Mouse (Mus musculus): ENCODE results near the gene Osgepl1.
A peak's percentile ranks its signal among the peaks of the same experiment; 100 is the strongest.
"Not testable (repeated sequence)": the region's sequence is repeated elsewhere in the genome, so short reads cannot be mapped to it uniquely, and the experiment has no call there.

Gene Osgepl1

DNA sequence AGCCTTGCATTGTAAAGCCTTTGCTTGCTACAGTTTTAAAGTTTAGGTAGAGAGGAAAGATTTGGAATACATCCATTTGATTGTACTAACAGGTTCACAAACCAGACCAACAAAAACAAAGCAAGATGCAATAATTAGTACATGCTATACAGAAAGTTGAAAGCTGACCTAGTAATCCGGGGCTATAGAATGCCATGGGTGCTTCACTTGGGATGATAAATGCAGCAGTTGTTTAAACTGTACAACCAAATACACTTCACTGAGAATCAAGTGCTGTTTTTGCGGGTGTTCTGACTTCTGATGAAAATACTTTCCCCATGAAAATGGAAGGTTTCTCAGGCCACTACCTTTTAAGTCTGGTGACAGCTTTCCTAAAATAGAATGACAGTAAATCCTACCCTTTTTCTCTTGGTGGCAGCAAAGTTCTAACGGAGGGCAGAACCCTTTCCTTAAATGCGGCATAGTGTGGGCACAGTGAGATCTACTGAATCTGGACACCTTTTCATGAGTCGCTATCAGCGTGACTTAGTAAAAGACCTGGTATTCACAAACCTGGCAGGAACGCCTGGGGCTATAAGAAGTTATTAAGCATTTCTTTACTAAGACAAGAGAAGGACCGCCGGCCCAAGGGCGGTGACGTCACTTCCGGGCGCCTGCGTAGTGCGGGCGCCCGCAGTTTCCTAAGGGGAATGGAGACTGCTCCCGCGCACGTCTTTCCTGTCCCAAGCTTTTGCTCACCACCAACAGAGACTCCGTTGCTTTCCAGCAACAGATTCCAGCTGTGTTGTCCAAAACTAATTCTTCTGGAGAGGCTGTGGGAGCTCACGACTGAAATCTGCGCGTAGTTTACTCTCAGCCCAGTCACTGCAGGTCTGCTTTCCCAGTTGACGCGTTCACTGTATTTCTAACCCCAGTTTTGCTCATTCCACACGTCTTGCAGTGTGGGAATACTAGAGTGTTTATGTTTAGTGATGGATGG is at the start of gene Osgepl1:
Gene Osgepl1, plus strand, starts transcription at position 636 of the 979 bp plus-strand sequence.
- DNase-seq (ENCODE audit: extremely low spot score, low spot score), result peak; percentile 87

DNA sequence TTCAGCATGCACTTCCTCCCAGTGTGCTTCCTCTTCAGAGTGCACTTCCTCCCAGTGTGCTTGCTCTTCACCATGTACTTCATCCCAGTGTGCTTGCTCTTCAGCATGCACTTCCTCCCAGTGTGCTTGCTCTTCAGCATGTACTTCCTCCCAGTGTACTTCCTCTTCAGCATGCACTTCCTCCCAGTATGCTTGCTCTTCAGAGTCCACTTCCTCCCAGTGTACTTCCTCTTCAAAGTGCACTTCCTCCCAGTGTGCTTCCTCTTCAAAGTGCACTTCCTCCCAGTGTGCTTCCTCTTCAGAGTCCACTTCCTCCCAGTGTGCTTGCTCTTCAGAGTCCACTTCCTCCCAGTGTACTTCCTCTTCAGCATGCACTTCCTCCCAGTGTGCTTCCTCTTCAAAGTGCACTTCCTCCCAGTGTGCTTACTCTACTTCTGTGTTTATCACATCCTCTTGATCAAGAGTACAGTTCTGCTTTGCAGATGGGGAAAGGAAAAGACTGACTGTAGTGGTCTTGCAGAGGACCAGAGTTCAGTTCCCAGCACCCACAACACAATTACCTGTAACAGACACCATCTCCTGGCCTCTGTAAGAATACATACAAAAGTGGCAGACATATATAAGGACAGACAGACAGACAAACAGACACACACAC is 48.3 kb upstream of the Osgepl1 start:
- not testable (repeated sequence) for DNase-seq (ENCODE audit: extremely low spot score, low spot score)

DNA sequence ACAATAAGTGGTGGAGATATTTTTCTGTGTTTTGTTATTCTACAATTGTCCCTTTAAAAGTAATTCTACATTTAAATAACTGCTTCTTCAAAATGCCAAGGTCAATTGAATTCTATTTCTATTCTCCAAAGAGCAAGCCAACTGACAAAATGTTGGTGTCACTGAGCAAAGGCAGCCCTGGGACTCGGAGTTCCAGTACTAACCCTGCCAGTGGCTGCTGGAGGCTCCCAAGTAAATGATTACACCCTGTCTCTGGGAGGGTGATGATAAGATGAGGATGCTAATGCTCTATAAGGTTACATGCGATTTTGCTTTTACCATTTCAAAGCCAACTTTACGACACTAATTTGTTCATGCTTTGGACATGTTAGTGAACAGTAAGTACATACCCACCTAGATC is 43.5 kb upstream of the Osgepl1 start:
- DNase-seq (ENCODE audit: extremely low spot score, low spot score), result no peak

DNA sequence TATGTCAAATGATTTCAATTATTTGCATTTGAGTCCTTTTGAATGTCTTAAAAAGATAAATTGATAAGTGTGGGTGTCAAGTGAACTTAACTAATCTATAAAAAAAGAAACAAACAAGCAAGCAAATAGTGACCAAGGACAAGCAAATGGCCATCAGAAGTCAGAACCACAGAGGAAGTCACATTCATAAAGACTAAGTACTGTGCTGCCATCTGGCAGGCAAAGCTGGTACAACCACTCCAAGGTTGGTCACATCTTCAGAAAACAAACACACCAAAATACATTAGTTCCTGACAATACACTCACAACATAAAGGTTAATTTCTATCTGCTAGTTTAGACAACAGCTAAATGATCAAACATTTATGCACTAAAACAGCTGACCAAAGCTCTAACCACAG is 40.8 kb upstream of the Osgepl1 start:
- no peak for DNase-seq (ENCODE audit: extremely low spot score, low spot score)

DNA sequence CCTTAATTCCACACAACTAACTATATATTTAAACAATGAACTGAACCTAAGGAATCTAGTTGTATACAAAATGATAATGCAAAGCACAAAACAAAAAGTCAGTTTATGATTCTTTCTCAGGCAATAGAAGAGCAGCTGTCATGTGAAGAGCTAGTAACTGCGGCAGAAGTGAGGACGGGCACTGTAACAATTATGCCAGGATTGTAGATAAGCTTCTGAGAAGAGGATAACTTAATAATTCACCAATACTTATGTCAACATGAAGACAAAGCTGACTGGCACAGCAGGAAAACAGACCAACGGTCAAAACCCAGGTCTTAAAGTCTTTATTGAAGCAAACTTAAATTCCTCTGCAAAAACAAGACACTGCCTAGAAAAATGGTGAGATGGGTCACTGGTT is 22.2 kb upstream of the Osgepl1 start:
- no peak for DNase-seq (ENCODE audit: extremely low spot score, low spot score)

DNA sequence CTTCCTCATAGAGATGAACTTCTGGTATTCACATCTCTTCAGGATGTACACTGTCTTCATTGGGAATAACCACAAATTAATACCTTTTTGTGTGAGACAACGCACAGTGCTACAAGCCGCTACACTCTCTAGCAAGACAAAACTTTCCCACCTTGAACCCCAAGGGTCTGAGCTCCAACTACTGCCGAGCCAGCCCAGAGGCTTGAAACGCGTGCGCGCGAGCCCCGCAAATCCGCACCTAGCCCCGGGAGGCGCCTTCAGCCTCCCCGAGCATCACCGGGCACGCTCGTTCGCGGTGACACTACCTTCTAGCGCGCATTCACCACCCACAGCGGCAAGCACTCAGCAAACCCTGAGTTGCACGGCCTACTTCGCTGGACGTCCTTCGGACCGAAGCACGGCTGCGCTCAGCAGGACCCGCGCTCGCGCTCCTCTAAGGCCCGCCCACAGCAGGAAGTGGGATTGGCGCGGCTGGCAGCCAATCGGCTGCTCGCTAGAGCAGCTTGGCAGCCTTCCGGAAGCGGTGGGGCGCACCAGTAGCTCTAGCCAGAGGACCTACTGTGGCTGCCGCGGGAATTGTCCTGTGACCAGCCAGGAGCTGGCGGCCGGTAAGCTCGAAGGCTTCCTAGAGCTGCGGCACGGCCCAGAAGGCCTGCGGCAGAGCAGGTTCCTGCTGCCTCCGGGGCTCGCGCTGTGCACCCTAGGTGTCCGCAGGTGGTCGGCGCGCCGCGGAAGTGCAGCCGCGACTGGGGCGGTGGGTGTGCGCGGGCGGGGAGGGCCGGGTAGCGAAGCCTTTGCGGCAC is 16.6 kb upstream of the Osgepl1 start, which contains the start of the genes Pms1, Ormdl1 and Gm28778:
Gene Pms1, minus strand, starts transcription at position 438 of the 803 bp plus-strand sequence.
Gene Ormdl1, plus strand, starts transcription at position 515 of the 803 bp plus-strand sequence.
Gene Gm28778, plus strand, starts transcription at position 531 of the 803 bp plus-strand sequence.
- peak; percentile 92 for DNase-seq (ENCODE audit: extremely low spot score, low spot score)

DNA sequence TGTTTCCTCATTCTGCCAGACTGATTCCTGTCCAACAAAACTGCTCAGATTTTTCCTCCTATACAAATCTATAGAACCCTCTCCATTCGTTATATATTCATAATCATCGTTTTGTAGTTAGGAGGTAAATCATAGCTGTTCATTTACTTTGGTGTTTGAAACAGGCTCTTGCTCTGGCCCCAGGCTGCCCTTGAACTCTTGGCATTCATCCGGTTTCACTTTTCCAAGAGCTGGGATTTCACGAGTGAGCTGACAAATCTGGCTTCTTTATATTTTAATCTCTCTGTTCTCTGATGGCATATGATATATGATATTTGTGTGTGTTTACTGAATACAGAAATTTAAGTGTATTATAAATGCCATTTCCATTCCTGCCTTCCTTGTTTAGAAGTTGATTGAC is 12.9 kb upstream of the Osgepl1 start:
- DNase-seq (ENCODE audit: extremely low spot score, low spot score), result no peak

DNA sequence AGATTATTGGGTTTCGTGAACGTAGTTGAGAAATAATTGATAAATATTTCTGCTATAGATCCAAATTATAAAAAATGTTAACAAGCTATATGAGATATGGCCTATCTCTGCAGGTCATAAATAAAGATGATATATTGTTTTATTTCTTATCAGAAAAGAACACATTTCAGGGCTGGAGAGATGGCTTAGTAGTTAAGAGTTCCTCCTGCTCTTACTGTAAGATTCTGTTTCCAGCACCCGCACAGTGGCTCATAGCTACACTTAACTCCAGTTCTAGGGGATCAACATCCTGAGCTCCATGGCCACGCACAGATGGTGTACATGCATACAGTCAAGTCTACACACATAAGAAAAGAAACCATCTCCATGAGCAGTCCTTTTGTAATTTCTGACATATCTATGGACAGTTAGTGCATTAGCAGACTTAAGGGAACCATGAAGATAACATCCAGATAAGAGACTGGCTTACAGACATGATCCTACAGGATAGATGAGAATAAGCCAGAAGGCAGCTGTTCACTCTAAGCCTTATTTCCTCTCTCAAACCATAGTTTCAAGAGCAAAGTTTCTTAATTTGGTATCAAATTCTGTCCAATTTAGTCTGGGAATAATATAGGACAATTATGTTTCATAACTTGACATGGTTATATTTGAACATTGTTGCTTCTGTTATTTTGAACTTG is 8.4 kb downstream of the Osgepl1 start:
- DNase-seq (ENCODE audit: extremely low spot score, low spot score), result no peak

DNA sequence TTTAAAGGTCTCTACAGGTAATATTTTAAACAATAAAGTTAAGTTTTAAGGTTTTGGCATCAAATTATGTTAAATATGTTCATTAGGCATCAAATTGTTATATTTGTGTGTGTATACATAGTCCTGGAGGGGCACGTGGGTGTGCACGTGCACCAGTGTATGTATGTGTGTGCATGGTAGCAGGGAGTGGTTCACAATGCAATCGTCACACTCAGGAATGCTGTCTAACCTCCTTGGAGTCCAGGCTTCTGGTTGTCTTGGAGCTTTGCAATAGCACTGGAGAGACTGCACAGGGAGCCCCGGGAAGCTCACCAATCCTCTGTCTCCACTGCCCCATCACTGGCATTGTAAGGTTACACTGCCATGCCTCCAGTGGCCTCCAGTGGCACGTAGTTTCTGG is 9.8 kb downstream of the Osgepl1 start:
- DNase-seq (ENCODE audit: extremely low spot score, low spot score), result no peak

DNA sequence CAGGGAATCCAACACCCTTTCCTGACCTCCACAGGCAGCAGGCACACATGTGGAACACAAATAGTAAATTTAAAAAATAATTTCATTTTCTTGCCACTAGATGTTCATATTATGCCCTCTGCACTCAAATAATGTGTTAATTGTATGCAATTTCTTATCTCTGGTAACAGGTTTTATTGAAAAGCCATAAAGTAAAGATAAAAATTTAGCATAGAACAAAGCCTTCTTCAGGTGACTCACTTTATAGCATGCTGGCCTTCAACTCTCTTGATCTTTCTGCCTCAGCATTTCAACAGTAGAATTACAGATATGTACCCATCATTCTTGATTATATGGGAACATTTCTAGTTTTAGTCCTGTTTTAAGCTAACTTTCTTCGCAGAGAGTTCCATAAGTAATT is 10.9 kb downstream of the Osgepl1 start:
- DNase-seq (ENCODE audit: extremely low spot score, low spot score), result no peak

DNA sequence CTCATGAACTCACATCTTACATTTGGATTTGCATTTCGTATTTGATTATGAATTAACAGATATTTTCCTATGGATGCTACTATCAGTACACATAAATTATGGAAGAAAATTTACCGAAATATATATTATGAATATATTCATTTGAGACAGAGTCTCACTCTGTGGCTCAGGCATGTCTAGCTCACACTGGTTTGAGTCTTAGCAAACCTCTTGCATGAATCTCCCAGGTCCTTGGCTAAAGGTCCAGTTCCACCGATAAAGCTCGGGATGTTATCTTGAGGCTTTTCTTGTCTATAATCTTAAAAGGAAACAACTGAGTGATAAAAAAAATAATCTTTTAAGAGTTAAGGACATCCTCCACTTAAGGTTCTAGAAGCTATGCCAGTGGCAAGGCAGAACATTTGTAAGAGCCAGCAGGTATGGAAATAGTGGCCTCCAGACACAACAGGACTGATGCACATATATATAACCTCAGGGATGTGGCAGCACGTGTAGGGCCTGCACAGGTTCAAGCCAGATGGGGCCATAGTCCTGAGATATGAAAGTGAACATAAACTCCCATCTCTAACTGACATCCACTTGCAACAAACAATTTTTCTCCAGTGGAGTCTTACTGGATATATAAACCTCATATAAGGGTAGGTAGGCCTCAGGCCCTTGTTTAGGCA is 11.5 kb downstream of the Osgepl1 start:
- DNase-seq (ENCODE audit: extremely low spot score, low spot score), result no peak

DNA sequence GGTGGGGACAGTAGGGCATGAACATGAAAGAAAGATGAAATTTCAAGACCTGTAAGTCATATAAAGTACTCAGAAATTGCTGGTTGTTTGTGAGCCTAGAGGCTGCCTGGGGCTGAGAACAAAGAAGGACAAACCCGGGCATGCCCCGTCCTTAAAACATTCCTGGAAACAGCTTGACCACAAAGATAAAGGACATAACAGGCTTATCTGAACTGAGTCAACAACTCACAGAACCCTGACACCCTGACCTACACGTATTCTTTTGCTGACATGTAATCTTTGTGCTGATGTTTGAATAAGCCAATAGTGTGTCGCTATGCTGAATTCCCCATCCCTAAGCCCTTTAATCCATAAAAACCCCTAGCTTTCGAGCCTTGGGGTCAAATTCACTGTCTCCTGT is 20.1 kb downstream of the Osgepl1 start:
- DNase-seq (ENCODE audit: extremely low spot score, low spot score), result not testable (repeated sequence)

DNA sequence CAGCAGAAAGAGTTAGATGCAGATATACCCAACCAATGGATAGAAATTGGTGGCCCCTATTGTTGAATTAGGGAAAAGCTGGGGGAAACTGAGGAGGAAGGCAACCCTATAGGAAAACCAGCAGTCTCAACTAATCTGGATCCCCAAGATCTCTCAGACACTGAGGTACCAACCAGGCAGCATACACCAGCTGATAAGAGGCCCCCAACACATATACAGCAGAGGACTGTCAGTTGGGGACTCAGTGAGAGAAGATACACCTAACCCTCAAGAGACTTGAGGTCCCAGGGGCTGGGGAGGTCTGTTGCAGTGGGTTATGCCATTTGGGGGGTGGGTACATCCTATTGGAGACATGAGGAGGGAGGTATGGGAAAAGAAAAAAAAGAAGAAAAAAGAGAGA is 22.0 kb downstream of the Osgepl1 start:
- DNase-seq (ENCODE audit: extremely low spot score, low spot score), result no peak

DNA sequence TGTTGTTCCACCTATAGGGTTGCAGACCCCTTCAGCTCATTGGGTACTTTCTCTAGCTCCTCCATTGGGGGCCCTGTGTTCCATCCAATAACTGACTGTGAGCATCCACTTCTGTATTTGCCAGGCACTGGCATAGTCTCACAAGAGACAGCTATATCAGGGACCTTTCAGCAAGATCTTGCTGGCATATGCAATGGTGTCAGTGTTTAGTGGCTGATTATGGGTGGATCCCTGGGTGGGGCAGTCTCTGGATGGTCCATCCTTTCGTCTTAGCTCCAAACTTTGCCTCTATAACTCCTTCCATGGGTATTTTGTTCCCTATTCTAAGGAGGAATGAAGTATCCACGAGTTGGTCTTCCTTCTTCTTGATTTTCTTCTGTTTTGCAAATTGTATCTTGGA is 24.0 kb downstream of the Osgepl1 start:
- not testable (repeated sequence) for DNase-seq (ENCODE audit: extremely low spot score, low spot score)

DNA sequence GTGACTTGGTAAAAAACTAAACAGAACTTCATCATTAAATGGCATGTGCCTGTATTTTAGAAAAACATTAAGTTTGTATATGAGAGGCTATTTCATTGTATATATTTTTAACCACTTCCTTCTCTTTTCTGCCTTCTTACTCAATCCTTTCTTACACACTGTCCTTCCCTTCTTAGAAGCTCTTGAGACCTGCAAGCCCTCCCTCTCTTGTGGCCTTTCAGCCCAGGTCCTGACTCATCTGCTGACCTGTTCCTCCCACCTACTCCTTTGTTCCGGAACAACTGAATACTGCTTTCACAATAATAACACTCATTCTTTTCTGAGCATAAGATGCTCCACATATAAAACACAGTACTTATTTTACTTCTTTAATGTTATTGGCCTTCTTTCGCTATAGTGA is 27.6 kb downstream of the Osgepl1 start:
- no peak for DNase-seq (ENCODE audit: extremely low spot score, low spot score)

DNA sequence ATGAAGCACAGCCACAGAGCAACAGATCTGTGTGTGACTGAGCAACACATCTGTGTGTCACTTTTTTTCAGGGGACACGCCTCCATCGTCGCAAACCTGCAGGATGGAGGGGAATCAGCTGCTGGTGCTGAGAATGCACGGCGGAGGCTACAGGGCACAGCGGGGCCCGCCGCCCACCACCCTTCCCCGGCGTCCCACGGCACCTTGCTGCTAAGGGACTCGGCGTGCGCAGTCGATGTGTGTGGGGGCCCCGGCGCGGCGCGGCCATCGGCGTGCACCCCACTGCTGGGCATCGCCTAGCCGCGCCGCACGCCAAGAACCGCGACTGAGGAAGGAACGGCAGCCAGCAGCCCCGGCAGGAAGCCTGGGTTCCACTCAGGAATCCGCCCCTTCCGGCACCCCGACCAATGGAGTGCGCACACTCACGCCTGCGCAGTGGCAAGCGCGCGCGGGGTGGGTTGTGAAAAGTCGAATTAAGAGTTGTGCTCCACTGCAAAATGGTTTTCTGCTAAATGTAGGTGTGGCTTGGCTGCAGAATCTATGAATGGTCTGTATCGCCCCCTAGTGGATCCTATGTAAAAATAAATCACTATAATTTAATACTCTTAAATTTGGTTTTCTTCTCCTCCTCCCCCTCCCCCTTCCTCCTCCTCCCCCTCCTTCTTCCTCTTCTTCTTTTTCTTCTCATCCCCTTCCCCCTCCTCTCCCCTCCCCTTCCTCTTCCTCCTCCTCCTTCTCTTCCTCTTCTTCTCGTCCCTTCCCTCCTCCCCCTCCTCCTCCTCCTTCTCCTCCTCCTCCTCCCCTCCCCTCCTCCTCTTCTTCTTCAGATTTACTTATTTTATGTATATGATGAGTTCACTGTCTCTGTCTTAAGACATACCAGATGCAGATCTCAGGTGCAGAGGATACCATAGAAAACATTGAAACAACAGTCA is 39.2 kb downstream of the Osgepl1 start, which contains the start of the genes Asdurf, Gm28551 and Asnsd1:
Gene Asdurf, minus strand, starts transcription at position 293 of the 935 bp plus-strand sequence.
Gene Gm28551, minus strand, starts transcription at position 341 of the 935 bp plus-strand sequence.
Gene Asnsd1, minus strand, starts transcription at position 426 of the 935 bp plus-strand sequence.
- peak; percentile 96 for DNase-seq (ENCODE audit: extremely low spot score, low spot score)

DNA sequence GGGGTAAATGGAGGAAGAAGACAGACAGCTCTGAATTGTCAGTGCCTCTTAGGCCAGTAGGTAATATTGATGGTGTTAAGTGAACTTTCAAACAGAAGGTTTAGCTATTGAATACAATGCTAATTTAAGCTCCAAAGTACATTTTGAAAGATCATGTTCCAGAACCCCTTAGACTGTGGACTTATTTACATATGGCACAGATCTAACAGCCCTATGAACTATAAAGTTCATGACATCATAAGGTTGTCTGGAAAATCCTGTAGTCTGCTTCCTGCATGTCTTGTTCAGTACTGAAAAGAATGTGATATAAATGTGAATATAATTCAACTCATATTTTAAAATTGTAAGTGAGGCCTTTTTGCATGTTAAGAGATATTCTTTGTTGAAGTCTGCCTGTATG is 45.6 kb downstream of the Osgepl1 start:
- DNase-seq (ENCODE audit: extremely low spot score, low spot score), result no peak

Measured in neural tube, embryonic 10.5 days (tissue).